Mouse (Mus musculus) spleen, embryonic (tissue): ENCODE data around the gene Pde1c.

Experiments used
- CTCF ChIA-PET: fragments of 350-600 bp; sonication (Branson Sonifier 250); formaldehyde crosslinking; loops from one replicate; lab custom pipeline; 2022; lab: Charles Lee

The Pde1c gene

DNA sequence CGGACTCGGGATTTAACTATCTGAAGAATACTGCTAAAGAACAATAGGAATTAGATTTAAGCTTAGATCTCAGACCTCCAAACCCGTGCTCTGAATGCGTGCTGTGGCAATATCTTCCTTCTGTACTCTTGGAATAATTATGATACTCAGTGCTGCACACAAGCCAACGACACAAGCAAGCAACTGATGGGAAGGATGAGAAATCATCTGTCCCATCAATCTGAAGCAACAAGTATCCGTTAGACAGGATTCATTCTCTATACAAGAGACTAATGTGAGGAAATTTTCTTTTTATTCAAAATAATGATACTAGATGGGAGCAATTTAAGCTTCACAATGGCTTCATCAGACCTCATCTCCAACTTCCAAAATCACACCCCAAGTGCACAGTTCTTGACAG, 237.5 kb downstream of the Pde1c start:
- CTCF ChIA-PET: no interaction called here

DNA sequence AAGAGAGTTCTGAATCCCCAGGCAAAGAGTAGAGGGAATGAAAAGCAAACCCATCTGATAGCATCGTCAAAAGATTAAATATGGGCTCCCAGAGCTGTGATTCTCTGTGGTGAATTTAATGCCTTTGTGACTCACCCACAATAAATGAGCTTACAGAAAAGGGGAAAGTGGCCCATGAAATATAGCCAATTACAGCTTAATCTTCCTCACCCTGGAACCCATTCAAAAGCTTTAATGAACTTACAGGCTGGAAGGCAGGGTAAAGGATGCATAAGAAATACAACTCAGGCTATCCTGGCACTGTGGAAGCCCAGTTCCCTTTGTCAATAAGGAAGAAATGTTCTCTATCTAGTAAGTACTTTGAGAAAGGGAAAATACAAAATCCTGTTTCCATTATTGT, 240.8 kb downstream of the Pde1c start:
- CTCF ChIA-PET: no interaction called here

DNA sequence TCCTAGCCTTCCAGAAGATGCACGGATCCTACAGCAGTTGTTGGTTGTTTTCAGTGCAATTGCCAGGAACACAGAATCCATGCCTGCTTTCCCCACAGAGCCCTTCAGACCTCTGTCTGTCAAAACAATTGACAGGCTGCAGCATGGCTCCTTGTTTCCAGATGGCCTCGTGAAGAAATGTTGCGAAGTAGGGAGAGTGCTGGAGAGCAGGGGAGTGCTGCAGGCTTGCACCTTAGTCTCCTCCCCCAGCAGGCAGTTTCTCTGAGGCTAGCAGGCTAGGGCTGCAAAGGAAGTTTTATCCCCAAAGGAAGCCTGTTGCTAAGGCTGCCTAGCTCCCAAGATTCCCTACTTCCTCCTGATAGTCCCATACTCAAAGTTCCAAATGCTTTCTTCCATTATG, 246.1 kb downstream of the Pde1c start:
- CTCF ChIA-PET: no interaction called here

DNA sequence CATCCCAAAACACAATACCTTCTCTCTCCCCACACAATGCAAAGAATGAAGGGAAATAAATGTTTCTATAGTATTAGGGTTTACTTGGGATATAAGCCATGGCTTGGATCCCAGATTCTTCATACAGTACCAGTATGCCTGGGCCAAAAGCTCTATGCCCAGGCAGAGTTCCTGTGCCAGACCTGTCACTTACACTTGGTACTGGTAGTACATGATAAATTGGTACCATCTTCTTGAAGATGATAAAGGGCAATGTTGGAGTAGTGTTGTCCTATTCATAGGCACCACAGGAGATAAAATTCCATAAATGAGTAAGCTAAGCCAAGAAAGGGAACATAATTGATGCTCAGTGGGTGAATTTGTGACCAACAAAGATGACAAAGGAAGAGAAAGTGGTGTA, 258.6 kb downstream of the Pde1c start:
- CTCF ChIA-PET: no interaction called here

DNA sequence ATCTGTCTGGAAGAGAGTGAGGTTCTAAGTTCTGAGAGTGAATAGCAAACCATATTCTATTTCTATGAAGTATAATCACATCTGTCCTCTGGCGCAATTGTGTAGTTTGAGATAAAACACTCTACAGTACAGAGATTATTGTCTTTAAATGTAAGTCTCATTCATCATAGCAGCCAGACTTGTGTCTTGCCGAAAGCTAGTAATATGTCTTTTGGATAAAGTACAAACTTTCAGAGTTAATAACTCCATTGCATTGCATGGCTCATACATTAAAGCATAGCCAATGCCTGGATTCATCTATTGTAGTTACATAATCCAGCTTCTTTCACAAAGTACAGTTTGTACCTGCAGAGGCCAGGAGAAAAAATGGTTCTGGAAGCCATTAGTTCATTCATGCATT, 262.8 kb downstream of the Pde1c start:
- CTCF ChIA-PET: no interaction called here

DNA sequence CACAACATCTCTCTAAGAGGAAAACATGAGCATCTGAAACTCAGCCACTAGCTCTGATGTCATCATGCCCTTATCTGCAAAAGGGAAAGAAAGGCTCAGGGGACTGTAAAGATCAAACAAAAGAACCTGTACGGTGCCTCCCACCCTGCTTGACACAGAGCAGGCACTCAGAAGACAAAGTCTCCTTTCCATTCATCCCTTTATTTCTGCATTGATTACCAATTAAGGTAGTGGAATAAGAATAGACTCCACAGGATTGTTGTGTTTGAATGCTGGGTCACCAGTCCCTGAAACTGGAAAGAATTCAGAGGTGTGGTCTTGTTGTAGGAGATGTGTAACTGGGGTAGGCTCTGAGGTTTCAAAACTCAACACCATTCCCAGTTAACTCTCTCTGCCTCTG, 276.7 kb downstream of the Pde1c start:
- CTCF ChIA-PET: no interaction called here

DNA sequence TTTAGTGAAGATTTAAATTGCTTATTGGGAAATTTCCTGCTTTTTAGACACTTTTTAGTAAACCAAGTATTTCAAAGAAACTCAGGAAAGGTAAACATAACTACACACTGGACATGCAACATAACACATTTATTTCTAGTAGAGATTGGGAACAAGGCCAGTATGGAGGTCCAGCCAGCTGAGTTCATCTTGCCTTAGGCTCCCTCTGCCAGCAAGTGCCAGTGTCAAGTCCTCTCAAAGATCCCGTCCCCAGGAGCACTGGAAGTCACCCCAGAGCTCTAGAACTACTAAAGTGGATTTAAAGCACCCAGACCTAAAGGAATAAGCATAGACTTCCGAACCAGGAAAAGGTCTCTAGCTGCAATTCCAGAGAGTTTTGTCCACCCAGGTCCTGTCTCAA, 279.6 kb downstream of the Pde1c start:
- CTCF ChIA-PET: no interaction called here

DNA sequence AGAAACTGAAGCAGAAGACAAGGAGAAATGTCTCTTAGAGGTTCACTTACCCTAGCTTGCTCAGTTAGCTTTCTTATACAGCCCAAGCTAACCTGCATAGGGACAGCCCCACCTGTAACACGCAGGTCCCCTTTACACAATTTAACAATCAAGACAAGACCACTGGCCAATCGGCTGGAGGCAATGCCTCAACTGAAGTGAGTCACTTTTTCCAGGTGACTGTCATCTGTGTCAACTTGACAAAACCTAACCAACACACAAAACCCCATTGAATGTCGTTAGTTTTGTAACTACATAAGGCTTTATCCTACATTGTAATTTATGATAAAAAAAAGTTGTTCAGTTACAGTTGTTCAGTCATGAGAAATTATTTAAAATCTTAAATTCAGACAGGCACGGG, 284.1 kb downstream of the Pde1c start:
- CTCF ChIA-PET: no interaction called here

DNA sequence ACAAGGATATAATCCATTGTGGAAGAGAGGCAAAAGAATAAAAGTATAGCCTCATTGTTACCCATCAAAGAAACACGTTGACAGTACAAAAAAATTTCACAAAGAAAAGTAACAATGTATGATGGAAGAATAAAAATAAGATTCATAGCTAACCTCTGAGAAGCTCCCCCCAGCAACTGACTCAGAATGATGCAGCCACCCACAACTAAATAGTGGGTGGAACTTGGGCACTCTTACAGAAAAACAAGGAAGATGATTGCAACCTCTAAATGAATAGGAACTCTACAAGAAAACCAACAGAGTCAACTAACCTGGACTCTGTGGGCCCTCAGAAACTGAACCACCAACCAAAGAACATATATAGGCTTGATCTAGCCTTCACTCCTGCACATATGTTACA, 293.4 kb downstream of the Pde1c start:
- CTCF ChIA-PET: no interaction called here

DNA sequence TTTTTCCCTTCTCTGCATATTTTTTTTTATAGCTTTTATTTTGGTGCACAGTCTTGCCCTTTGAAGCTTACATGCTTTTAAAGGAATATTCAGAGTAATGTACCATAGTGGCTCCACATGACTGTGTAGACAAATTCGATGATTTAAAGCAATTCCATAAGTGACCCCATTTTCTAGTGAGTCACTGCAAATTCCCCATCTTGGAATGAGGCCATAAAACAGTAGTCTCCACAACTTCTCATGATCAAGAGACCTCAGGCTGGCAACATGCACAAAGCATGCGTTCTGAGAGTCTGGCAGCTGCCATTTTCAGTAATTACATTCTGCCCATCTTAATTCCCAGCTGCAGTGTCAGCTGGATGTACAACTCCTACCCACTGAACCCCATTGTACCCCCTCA, 297.2 kb downstream of the Pde1c start:
- CTCF ChIA-PET: no interaction called here

DNA sequence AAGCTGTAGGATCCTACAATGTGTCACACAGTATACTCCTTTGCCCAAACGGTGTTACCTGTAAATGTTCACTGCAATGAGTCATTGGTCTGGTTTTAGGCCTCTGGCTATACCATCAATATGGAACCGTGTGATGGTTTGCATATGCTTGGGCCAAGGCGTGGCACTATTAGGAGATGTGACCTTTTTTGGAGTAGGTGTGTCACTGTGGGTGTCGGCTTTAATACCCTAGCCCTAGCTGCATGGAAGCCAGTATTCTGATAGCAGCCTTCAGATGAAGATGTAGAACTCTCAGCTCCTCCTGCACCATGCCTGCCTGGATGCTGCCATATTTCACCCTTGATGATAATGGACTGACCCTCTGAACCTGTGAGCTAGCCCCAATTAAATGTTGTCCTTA, 304.4 kb downstream of the Pde1c start:
- CTCF ChIA-PET: no interaction called here

DNA sequence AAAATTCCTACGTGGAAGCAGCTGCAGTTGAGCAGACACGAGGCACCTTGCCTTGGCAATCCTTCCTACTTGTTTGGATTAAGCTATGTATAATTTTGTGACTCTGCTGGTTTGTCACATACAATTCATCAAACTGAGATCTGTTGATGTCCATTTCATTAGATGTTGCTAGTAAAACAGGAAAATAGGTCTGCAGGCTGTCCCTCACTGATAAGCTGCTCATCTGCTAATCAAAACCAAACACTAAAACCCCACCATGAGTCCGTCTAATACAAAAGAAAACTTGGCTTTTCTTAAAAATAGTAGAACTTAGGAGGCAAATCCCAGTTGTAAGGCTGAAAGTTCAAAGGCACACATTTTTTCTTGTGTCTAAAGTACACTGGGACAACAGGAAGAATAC, 308.8 kb downstream of the Pde1c start:
- CTCF ChIA-PET: no interaction called here

DNA sequence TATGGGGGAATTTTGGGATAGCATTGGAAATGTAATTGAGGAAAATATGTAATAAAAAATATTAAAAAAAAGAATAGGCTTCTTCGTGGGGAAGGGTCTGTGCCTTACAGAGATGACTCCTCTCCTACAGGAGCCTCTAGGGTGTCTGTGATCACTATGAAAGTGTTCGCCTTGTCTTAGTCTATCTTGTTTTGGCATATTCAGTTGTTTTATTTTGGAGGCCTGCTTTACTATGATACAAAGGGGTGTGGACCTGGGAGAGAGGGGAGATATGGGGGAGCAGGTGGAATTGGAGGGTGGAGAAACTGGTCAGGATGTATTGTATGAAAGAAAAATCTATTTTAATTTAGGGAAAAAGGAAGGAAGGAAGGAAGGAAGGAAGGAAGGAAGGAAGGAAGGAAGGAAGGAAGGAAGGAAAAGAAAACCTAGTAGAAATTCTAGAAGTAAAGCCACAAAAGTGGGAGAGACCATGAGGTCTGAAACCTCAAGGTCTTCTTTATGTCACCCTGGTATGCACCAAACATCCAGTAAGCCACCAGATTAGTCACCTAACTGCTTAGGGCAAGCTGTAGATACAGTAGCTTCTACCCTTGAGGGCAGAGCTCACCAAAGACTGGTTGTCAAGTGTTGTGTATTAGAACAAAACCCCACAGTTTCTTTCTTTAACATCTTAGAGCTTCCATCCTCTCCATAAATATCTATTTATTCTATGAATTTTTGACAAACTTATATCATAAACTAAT, 311.2 kb downstream of the Pde1c start:
- CTCF ChIA-PET: no interaction called here

DNA sequence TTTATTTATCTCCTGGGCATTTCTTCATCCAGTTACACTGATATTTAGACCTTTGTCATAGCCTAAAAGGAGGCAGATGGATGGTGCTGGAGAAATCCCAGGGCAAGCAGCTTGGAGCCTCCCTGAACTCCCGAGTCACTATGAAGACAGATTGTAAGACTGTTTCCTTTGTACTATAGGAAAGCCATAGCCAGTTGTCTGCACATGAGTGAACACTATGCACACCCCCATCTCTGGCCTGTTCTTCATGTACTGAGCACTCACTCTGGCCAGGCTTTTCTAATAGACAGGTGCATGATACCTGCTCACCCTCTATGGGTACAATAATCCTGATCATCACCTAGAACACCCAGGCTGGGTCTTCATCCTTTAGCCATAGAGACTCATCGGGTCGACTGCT, 318.8 kb downstream of the Pde1c start:
- CTCF ChIA-PET: no interaction called here

DNA sequence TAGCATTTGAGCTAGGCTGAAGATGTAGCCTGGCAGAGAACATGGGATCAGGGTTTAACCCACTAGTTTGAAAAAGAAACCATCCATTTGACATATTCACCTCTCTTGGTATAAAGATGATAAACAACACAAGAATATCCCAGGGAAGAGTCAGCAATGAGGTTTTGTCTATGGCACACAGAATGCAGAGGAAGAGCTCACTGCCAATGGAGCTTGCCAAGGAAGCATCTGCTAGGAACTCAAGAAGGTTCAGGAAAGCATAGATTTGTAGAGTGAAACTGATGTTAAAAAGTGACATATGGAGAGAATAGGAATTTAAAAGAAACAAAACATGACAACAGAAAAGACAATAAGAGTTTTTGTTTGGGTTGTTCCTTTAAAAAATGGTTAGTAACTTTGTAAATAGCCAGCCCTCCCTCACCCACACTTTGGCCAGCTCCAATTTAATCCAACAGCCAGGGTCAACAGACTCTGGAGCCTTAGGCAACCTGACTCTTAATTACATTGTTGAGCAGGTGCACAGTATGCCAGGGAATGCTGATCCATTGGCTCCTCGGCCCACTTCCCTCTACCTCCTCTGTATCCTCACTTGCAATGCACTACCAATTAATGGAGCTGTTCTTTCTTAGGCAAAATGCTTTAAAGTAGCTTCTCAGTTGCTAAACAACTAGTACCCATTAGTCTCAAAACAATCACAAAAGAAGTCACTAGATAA, 377.3 kb downstream of the Pde1c start:
- CTCF ChIA-PET: no interaction called here

DNA sequence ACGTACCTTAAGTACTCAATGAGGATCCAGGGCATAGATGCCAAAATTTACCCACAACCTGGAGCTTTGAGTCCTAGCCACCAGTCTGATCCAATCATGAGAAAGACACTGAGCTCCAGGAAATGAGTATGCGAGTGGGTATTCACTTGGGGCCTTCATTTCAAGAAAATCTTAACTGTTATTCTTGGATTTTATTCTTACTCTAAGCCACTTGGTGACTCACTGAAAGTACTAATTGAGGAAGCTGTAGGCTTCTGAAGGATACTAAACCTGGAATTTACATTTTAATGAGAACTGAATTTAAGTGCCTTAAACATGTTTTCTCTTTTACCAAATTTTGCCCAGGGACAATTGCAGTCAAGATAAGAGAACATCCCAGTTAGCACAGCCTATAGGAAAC, 392.4 kb downstream of the Pde1c start:
- CTCF ChIA-PET: no interaction called here

DNA sequence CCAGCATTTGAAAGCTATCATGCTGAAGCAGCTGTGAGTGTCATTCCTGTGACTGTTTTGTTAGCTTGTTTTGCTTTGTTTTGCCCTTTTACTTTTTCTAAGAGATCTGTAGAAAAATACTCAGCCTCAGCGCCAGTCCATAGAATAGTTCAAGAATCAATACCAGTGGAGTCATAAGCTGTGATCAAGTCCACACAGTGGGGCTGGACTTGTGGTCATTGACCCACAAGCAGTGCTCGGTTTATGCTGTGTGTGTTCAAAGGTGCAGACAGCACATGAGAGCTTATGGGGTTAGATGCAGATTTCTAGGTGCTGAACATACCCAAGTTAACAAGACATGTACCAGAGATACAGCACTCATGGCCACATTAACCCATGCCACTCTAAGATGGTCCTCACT, 396.7 kb downstream of the Pde1c start:
- CTCF ChIA-PET: no interaction called here

DNA sequence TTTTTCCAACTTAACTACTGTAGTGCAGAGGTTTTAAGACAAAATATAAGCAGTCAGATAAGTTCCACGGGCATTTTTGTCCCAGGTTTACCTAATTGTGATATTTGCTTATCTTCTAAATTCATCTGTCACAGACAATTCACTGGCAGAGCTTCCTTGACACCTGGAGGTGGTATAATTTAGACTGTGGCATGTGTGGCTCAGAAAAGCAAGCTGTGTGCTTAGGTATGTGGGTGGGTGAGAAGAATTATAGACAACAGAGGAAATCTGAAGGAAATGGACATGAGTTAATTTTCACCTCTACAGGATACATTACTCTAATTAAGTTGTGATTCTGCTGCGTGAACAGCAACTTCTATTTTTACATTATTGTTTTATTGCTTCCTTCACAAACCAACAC, 400.2 kb downstream of the Pde1c start:
- CTCF ChIA-PET: no interaction called here

DNA sequence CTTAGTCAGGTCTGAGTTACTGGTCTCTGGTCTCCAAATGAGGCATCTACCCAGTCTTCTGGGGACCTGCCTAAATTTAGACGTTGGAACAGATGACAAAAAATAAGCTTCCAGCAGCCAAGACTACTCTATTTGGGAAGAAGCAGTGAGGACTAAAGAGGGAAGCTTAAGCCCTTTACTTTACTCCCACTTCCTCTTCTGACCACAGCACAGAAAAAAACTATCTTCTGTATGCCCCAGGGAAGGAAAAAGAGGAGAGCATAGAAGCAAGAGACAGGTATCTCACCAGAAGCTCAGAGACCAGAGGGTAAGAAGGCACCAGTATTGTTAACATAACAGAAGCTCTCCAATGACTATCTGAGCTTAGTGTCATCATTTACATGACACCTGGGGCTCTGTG, 410.7 kb downstream of the Pde1c start:
- CTCF ChIA-PET: no interaction called here

DNA sequence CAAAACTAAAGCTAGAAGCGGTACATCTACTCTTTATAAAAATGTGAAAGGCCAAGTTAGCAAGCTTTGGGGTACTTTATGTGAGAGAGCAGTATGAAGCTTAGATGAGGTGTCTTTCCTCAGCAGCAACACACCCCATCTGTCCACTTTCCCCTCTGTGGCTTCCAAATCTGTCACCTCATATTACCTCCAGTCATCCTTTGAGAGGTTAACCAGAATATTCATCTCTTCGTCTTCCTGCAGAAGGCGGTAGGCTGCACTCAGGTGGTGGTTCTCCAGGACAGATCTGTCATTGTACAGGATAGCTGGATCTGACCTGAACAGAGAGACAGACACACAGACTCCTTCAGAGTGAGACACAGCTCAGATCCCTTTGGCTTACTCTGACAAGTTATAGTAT, 412.1 kb downstream of the Pde1c start:
- CTCF ChIA-PET: no interaction called here

DNA sequence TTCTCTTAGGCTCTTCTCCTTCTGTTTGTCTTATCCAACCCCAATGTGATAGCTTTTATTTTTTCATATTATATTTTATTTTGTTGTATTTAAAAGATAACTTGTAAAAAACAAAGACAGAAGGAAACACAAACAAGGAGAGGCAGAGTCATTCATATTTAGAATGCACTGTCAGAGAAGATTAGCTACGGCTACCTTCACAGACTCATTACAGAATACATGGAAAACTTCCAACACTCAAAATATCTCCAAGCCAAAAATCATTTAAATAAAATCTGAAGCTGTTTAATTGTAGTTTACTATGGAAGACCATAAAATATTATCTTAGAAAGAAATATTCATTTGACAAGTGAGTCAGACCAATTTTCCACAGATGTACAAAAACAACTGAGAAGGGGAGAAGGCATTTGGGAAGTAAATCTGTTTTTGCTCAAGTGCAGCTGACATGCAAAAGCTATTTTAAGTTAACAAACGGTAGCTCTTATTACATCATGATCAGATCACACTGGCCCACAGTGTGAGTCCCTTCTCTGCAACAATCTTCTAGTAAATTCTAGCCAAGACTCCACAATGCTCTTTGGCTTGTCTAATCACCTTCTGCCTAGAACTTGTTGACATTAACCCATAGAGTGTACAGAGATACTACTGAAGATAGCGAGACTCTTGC, 438.3 kb downstream of the Pde1c start:
- CTCF ChIA-PET: no interaction called here

DNA sequence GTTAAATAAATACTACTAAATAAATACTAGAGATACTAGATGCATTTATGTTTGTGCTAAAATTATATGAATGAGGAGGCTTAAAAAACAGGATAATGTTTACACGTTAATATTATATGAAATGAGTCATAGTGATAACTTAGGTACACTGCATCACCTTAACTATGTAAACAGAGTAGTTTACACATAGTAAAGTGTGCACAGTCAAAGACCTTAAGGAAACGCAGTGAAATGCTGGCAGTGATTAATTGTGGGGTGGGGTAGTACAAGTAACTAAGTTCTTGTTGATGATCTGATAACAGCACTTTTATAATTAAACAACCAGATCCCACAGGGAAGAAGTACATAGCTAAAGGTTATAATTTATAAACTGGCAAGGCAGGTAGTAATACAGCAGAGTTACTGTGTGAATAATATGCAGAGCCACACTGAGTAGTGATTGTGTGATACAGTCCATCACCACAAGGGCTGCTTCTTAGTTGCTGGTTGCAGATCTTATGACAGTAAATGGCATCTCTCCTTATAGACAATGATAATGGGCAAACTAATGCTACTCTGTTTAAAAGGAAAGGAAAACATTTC, 469.3 kb downstream of the Pde1c start:
- CTCF ChIA-PET: no interaction called here

DNA sequence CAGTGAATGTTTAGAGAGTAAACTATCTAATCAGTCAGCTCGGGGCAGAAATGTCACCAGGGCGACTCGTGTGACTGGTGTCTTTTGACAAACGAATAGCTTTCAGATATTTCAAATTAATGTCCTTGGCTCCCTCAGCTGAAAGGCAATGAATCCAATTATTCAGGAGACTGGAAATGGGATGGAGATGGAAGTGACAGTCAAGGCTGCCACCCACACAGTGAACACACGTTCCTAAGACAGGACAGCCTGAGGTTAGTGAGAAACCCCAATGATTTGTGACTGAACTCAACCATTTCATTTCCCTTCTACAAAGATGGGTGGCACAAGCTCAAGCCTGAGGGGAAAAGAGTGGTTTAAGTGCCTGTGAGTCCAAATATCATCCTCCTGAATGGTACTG, 470.5 kb downstream of the Pde1c start:
- CTCF ChIA-PET: no interaction called here
